Mouse (Mus musculus) kidney, embryonic 14.5 days (tissue): ENCODE data around the gene Usp40. TPM values are rescaled to one million over a fixed set of nuclear protein-coding genes. Genes with fewer than 3 reads are reported as not detected.

Source experiments
- ATAC-seq: fragments of 200-750 bp; cut with Nextera tagmentation; 2 replicates; pipeline ENCODE4 v1.8.0; 2017; ENCODE audit warnings: moderate number of reproducible peaks, mild to moderate bottlenecking, moderate TSS enrichment, moderate library complexity; ENCODE audit not compliant: low FRiP score, low TSS enrichment
- H3K27ac ChIP-seq: fragments of 300-500 bp; sonication (generic); 2 replicates; pipeline ENCODE4 v1.5.1; 2014; ENCODE audit warnings: low read depth, mild to moderate bottlenecking, low read length, moderate library complexity, mixed read lengths
- H3K27me3 ChIP-seq: fragments of 300-500 bp; sonication (generic); 2 replicates; pipeline ENCODE4 v1.6.1; 2014; ENCODE audit warnings: mild to moderate bottlenecking, low read length; ENCODE audit not compliant: control insufficient read depth, insufficient read depth
- H3K36me3 ChIP-seq: fragments of 300-500 bp; sonication (generic); 2 replicates; pipeline ENCODE4 v1.6.1; 2014; ENCODE audit warnings: low read length, mixed read lengths; ENCODE audit not compliant: control insufficient read depth, insufficient read depth
- H3K4me1 ChIP-seq: fragments of 300-500 bp; sonication (generic); 2 replicates; pipeline ENCODE4 v1.6.1; 2014; ENCODE audit warnings: low read length, mixed read lengths; ENCODE audit not compliant: control insufficient read depth, insufficient read depth
- H3K4me2 ChIP-seq: fragments of 300-500 bp; sonication (generic); replicated peaks from 2 replicates; pipeline ENCODE4 v1.6.1; 2014; ENCODE audit warnings: low read depth, mild to moderate bottlenecking, low read length
- H3K4me3 ChIP-seq: fragments of 300-500 bp; sonication (generic); 2 replicates; pipeline ENCODE4 v1.5.1; 2014; ENCODE audit warnings: mild to moderate bottlenecking, low read length
- H3K9ac ChIP-seq: fragments of 300-500 bp; sonication (generic); 2 replicates; pipeline ENCODE4 v1.6.1; 2014; ENCODE audit warnings: low read depth, mild to moderate bottlenecking, low read length, moderate library complexity
- H3K9me3 ChIP-seq: fragments of 300-500 bp; sonication (generic); 2 replicates; pipeline ENCODE4 v1.6.1; 2016; ENCODE audit warnings: low read length; ENCODE audit not compliant: control insufficient read depth
- WGBS: fragments of 180-500 bp; shearing (Covaris S2); extraction: QIAGEN DNeasy Blood & Tissue Kit; methylation state at CpG from one replicate; pipeline ENCODE4 v1.1.7; 2014; 5-methylcytosine and 5-hydroxymethylcytosine counted together
- polyA plus RNA-seq: library from polyadenylated mRNA; unstranded; fragments of >200 nt; fragmentation: Nextera tagmentation; extraction: Ambion mirVana; gene quantifications from 2 replicates; pipeline ENCODE4 v1.2.1, GENCODE M21; 2014

Gene Usp40
- polyA plus RNA-seq, 1 experiment from 2014 or later: 41.5 TPM

GRCm38 (mm10) chr1:87910428-87910827 is 97.9 kb downstream of the Usp40 start:
- Histone ChIP-seq H3K4me2 (no peak overlapping the region), H3K9ac (no peak overlapping the region), H3K4me3 (no peak overlapping the region), H3K4me1 (peaks cover 5% of the 10 kb centered on the region; the same call in 1 of the 2 replicates), H3K27ac (no peak overlapping the region), H3K36me3 (peaks cover 8% of the 10 kb centered on the region; the same call in 1 of the 2 replicates), H3K9me3 (no peaks in the 10 kb centered on the region), H3K27me3 (no peaks in the 10 kb centered on the region)
- no peak for ATAC-seq
- WGBS: 90% methylated on average over 1 of the region's 1 CpGs

- Histone ChIP-seq H3K4me2 (no peak overlapping the region), H3K9me3 (no peaks in the 10 kb centered on the region), H3K36me3 (peaks cover 3% of the 10 kb centered on the region; the same call in 1 of the 2 replicates), H3K4me1 (peaks cover 5% of the 10 kb centered on the region; the same call in 1 of the 2 replicates), H3K27ac (no peak overlapping the region), H3K27me3 (no peaks in the 10 kb centered on the region), H3K4me3 (no peak overlapping the region), H3K9ac (no peak overlapping the region)
- no peak for ATAC-seq
Observed at GRCm38 (mm10) chr1:87909565-87909964, 98.8 kb downstream of the Usp40 start.

GRCm38 (mm10) chr1:87908736-87909135 is 99.6 kb downstream of the Usp40 start:
- no peak for ATAC-seq
- H3K27me3 ChIP-seq: no peaks in the 10 kb centered on the region
- WGBS: 79% methylated on average over 3 of the region's 3 CpGs
- no peak overlapping the region for H3K9ac ChIP-seq
- peaks cover 5% of the 10 kb centered on the region; the same call in 1 of the 2 replicates for H3K4me1 ChIP-seq
- no peak overlapping the region for H3K4me3 ChIP-seq
- H3K4me2 ChIP-seq: no peak overlapping the region
- H3K9me3 ChIP-seq: no peaks in the 10 kb centered on the region
- H3K27ac ChIP-seq: no peak overlapping the region
- peaks cover 3% of the 10 kb centered on the region; the same call in 1 of the 2 replicates for H3K36me3 ChIP-seq

- Histone ChIP-seq H3K27ac (no peak overlapping the region), H3K4me1 (no peaks in the 10 kb centered on the region), H3K9me3 (no peaks in the 10 kb centered on the region), H3K4me2 (no peak overlapping the region), H3K36me3 (peaks cover 3% of the 10 kb centered on the region; the same call in 1 of the 2 replicates), H3K4me3 (no peak overlapping the region), H3K27me3 (no peaks in the 10 kb centered on the region), H3K9ac (no peak overlapping the region)
- no peak for ATAC-seq
- 89% methylated on average over 2 of the region's 2 CpGs for WGBS
Observed at GRCm38 (mm10) chr1:87908006-87908405, 100.3 kb downstream of the Usp40 start.

- no peak overlapping the region for H3K4me2 ChIP-seq
- no peaks in the 10 kb centered on the region for H3K9me3 ChIP-seq
- no peak overlapping the region for H3K9ac ChIP-seq
- no peak overlapping the region for H3K27ac ChIP-seq
- H3K27me3 ChIP-seq: no peaks in the 10 kb centered on the region
- H3K4me1 ChIP-seq: no peaks in the 10 kb centered on the region
- WGBS: 89% methylated on average over 5 of the region's 5 CpGs
- peaks cover 3% of the 10 kb centered on the region; the same call in 1 of the 2 replicates for H3K36me3 ChIP-seq
- H3K4me3 ChIP-seq: no peak overlapping the region
- ATAC-seq: no peak
Observed at GRCm38 (mm10) chr1:87906361-87906956, 101.9 kb downstream of the Usp40 start.

GRCm38 (mm10) chr1:87902186-87902585 is 106.2 kb downstream of the Usp40 start:
- Histone ChIP-seq H3K4me3 (no peak overlapping the region), H3K27ac (no peak overlapping the region), H3K9me3 (no peaks in the 10 kb centered on the region), H3K36me3 (0 out of 2 replicates have a peak, but pooled peaks cover 3% of the 10 kb centered on the region), H3K4me2 (no peak overlapping the region), H3K9ac (no peak overlapping the region), H3K4me1 (no peaks in the 10 kb centered on the region), H3K27me3 (no peaks in the 10 kb centered on the region)
- no peak for ATAC-seq

- Histone ChIP-seq H3K9ac (no peak overlapping the region), H3K36me3 (no peaks in the 10 kb centered on the region), H3K4me3 (no peak overlapping the region), H3K27me3 (no peaks in the 10 kb centered on the region), H3K27ac (0 out of 2 replicates have a peak overlapping the region, but pooled peaks have one; percentile 14), H3K4me1 (no peaks in the 10 kb centered on the region), H3K4me2 (no peak overlapping the region), H3K9me3 (no peaks in the 10 kb centered on the region)
- WGBS: 81% methylated on average over 6 of the region's 6 CpGs
- no peak for ATAC-seq
Observed at GRCm38 (mm10) chr1:87900979-87901378, 107.4 kb downstream of the Usp40 start.

GRCm38 (mm10) chr1:87899701-87900100 is 108.7 kb downstream of the Usp40 start:
- no peaks in the 10 kb centered on the region for H3K36me3 ChIP-seq
- H3K4me2 ChIP-seq: no peak overlapping the region
- H3K4me3 ChIP-seq: no peak overlapping the region
- H3K27me3 ChIP-seq: no peaks in the 10 kb centered on the region
- no peak for ATAC-seq
- no peak overlapping the region for H3K9ac ChIP-seq
- H3K9me3 ChIP-seq: no peaks in the 10 kb centered on the region
- no peaks in the 10 kb centered on the region for H3K4me1 ChIP-seq
- no peak overlapping the region for H3K27ac ChIP-seq
- WGBS: 72% methylated on average over 2 of the region's 2 CpGs

- no peak overlapping the region for H3K4me2 ChIP-seq
- H3K36me3 ChIP-seq: no peaks in the 10 kb centered on the region
- no peak overlapping the region for H3K9ac ChIP-seq
- no peak overlapping the region for H3K4me3 ChIP-seq
- 85% methylated on average over 2 of the region's 2 CpGs for whole genome bisulfite sequencing
- no peaks in the 10 kb centered on the region for H3K27me3 ChIP-seq
- H3K9me3 ChIP-seq: no peaks in the 10 kb centered on the region
- ATAC-seq: no peak
- H3K4me1 ChIP-seq: no peaks in the 10 kb centered on the region
- H3K27ac ChIP-seq: no peak overlapping the region
Observed at GRCm38 (mm10) chr1:87896921-87897320, 111.4 kb downstream of the Usp40 start.
